Mouse (Mus musculus): ENCODE results near the gene Fam178b. TPM values are rescaled to one million over a fixed set of nuclear protein-coding genes. Genes with fewer than 3 reads are reported as not detected.
"Not testable (repeated sequence)": the region's sequence is repeated elsewhere in the genome, so short reads cannot be mapped to it uniquely, and the experiment has no call there.

The Fam178b gene
- polyA plus RNA-seq, 1 experiment: not detected

GRCm38 (mm10) chr1:36635826-36636485 lies 47.0 kb downstream of the Fam178b start:
- no peak for TF ChIP-seq POLR2A (IDR thresholded peaks at IDR 0.05; ENCODE audit: insufficient read depth, low read depth, low read length)
- TF ChIP-seq CTCF (IDR thresholded peaks at IDR 0.05; ENCODE audit: insufficient read depth, low read depth, low read length): no peak
- no peak overlapping the region for H3K4me3 ChIP-seq (ENCODE audit: insufficient read depth, low read depth, low read length)
- H3K27ac ChIP-seq (ENCODE audit: insufficient read depth, low read depth, low read length): no peak overlapping the region
- WGBS: 84% methylated on average over 2 of the region's 2 CpGs
- peaks cover 5% of the 10 kb centered on the region for H3K4me1 ChIP-seq (ENCODE audit: control insufficient read depth, insufficient read depth, low read length)

GRCm38 (mm10) chr1:36634940-36635339 lies 48.0 kb downstream of the Fam178b start:
- WGBS: 22% methylated on average over 5 of the region's 5 CpGs
- TF ChIP-seq POLR2A (IDR thresholded peaks at IDR 0.05; ENCODE audit: insufficient read depth, low read depth, low read length) (no peak), CTCF (IDR thresholded peaks at IDR 0.05; ENCODE audit: insufficient read depth, low read depth, low read length) (peak; percentile 85; the same call in 1 of the 2 replicates)
- Histone ChIP-seq H3K4me3 (ENCODE audit: insufficient read depth, low read depth, low read length) (no peak overlapping the region), H3K27ac (ENCODE audit: insufficient read depth, low read depth, low read length) (no peak overlapping the region), H3K4me1 (ENCODE audit: control insufficient read depth, insufficient read depth, low read length) (peaks cover 5% of the 10 kb centered on the region)

- peaks cover 5% of the 10 kb centered on the region for H3K4me1 ChIP-seq (ENCODE audit: control insufficient read depth, insufficient read depth, low read length)
- H3K4me3 ChIP-seq (ENCODE audit: insufficient read depth, low read depth, low read length): no peak overlapping the region
- 70% methylated on average over 5 of the region's 5 CpGs for WGBS
- no peak overlapping the region for H3K27ac ChIP-seq (ENCODE audit: insufficient read depth, low read depth, low read length)
- TF ChIP-seq POLR2A (IDR thresholded peaks at IDR 0.05; ENCODE audit: insufficient read depth, low read depth, low read length) (no peak), CTCF (IDR thresholded peaks at IDR 0.05; ENCODE audit: insufficient read depth, low read depth, low read length) (no peak)
Observed at GRCm38 (mm10) chr1:36633920-36634319, 49.1 kb downstream of the Fam178b start.

- peaks cover 5% of the 10 kb centered on the region for H3K4me1 ChIP-seq (ENCODE audit: control insufficient read depth, insufficient read depth, low read length)
- no peak overlapping the region for H3K4me3 ChIP-seq (ENCODE audit: insufficient read depth, low read depth, low read length)
- no peak for TF ChIP-seq POLR2A (IDR thresholded peaks at IDR 0.05; ENCODE audit: insufficient read depth, low read depth, low read length)
- no peak for TF ChIP-seq CTCF (IDR thresholded peaks at IDR 0.05; ENCODE audit: insufficient read depth, low read depth, low read length)
- H3K27ac ChIP-seq (ENCODE audit: insufficient read depth, low read depth, low read length): no peak overlapping the region
- 78% methylated on average over 1 of the region's 1 CpGs for WGBS
Observed at GRCm38 (mm10) chr1:36632846-36633245, 50.1 kb downstream of the Fam178b start.

- TF ChIP-seq POLR2A (IDR thresholded peaks at IDR 0.05; ENCODE audit: insufficient read depth, low read depth, low read length): no peak
- no peak for TF ChIP-seq CTCF (IDR thresholded peaks at IDR 0.05; ENCODE audit: insufficient read depth, low read depth, low read length)
- WGBS: 95% methylated on average over 4 of the region's 4 CpGs
- no peak overlapping the region for H3K27ac ChIP-seq (ENCODE audit: insufficient read depth, low read depth, low read length)
- no peak overlapping the region for H3K4me3 ChIP-seq (ENCODE audit: insufficient read depth, low read depth, low read length)
- H3K4me1 ChIP-seq (ENCODE audit: control insufficient read depth, insufficient read depth, low read length): peaks cover 5% of the 10 kb centered on the region
Observed at GRCm38 (mm10) chr1:36632090-36632489, 50.9 kb downstream of the Fam178b start.

GRCm38 (mm10) chr1:36631391-36631790 lies 51.6 kb downstream of the Fam178b start:
- Histone ChIP-seq H3K4me1 (ENCODE audit: control insufficient read depth, insufficient read depth, low read length) (no peaks in the 10 kb centered on the region), H3K4me3 (ENCODE audit: insufficient read depth, low read depth, low read length) (no peak overlapping the region), H3K27ac (ENCODE audit: insufficient read depth, low read depth, low read length) (no peak overlapping the region)
- WGBS: 85% methylated on average over 4 of the region's 4 CpGs
- no peak for TF ChIP-seq CTCF (IDR thresholded peaks at IDR 0.05; ENCODE audit: insufficient read depth, low read depth, low read length)
- TF ChIP-seq POLR2A (IDR thresholded peaks at IDR 0.05; ENCODE audit: insufficient read depth, low read depth, low read length): no peak

- WGBS: 79% methylated on average over 3 of the region's 3 CpGs
- H3K4me3 ChIP-seq (ENCODE audit: insufficient read depth, low read depth, low read length): no peak overlapping the region
- TF ChIP-seq POLR2A (IDR thresholded peaks at IDR 0.05; ENCODE audit: insufficient read depth, low read depth, low read length) (no peak), CTCF (IDR thresholded peaks at IDR 0.05; ENCODE audit: insufficient read depth, low read depth, low read length) (no peak)
- no peak overlapping the region for H3K27ac ChIP-seq (ENCODE audit: insufficient read depth, low read depth, low read length)
- no peaks in the 10 kb centered on the region for H3K4me1 ChIP-seq (ENCODE audit: control insufficient read depth, insufficient read depth, low read length)
Observed at GRCm38 (mm10) chr1:36630053-36630739, 52.8 kb downstream of the Fam178b start.

- TF ChIP-seq CTCF (IDR thresholded peaks at IDR 0.05; ENCODE audit: insufficient read depth, low read depth, low read length) (no peak), POLR2A (IDR thresholded peaks at IDR 0.05; ENCODE audit: insufficient read depth, low read depth, low read length) (no peak)
- no peak overlapping the region for H3K27ac ChIP-seq (ENCODE audit: insufficient read depth, low read depth, low read length)
- 54% methylated on average over 8 of the region's 8 CpGs for WGBS
- no peak overlapping the region for H3K4me3 ChIP-seq (ENCODE audit: insufficient read depth, low read depth, low read length)
- no peaks in the 10 kb centered on the region for H3K4me1 ChIP-seq (ENCODE audit: control insufficient read depth, insufficient read depth, low read length)
Observed at GRCm38 (mm10) chr1:36628585-36628984, 54.4 kb downstream of the Fam178b start.

- 86% methylated on average over 5 of the region's 5 CpGs for WGBS
- Histone ChIP-seq H3K4me3 (ENCODE audit: insufficient read depth, low read depth, low read length) (no peak overlapping the region), H3K27ac (ENCODE audit: insufficient read depth, low read depth, low read length) (no peak overlapping the region), H3K4me1 (ENCODE audit: control insufficient read depth, insufficient read depth, low read length) (no peaks in the 10 kb centered on the region)
- TF ChIP-seq POLR2A (IDR thresholded peaks at IDR 0.05; ENCODE audit: insufficient read depth, low read depth, low read length) (no peak), CTCF (IDR thresholded peaks at IDR 0.05; ENCODE audit: insufficient read depth, low read depth, low read length) (no peak)
Observed at GRCm38 (mm10) chr1:36625442-36625841, 57.5 kb downstream of the Fam178b start.

GRCm38 (mm10) chr1:36615958-36616357 lies 67.0 kb downstream of the Fam178b start:
- peaks cover 15% of the 10 kb centered on the region for H3K4me1 ChIP-seq (ENCODE audit: control insufficient read depth, insufficient read depth, low read length)
- H3K4me3 ChIP-seq (ENCODE audit: insufficient read depth, low read depth, low read length); H3K27ac ChIP-seq (ENCODE audit: insufficient read depth, low read depth, low read length): not testable (repeated sequence)
- WGBS: 87% methylated on average over 5 of the region's 5 CpGs
